Mouse (Mus musculus): ENCODE measurements around the gene Lca5l.
"Not testable (repeated sequence)": the region's sequence is repeated elsewhere in the genome, so short reads cannot be mapped to it uniquely, and the experiment has no call there.

The Lca5l gene

DNA sequence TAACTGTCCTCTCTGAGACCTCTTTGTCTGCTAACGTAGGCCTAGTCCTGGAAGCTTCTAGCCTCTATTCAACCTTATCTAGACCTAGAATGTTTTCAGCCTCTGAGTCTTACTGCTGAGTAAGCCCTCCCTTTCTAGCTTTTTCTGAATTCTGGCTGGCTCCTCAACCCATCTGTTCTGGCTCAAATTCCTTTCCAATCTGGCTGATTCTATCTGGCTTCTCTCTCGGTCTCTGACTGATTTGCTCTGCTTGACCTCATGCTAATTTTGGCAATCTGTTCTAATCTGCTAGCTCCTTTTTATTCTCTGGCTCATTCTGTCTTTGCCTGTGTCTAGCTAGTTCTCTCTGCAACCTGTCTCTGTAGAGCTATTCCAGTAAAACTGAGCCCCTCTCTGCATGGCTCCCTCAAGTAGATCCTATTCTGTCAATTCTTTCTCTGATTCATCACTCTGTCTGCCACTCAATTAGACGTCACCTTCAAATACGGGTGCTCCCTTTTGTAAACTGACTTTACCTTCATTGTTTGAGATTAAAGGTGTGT, 26.3 kb downstream of the Lca5l start:
- peak; percentile 62 to 68 for DNase-seq

DNA sequence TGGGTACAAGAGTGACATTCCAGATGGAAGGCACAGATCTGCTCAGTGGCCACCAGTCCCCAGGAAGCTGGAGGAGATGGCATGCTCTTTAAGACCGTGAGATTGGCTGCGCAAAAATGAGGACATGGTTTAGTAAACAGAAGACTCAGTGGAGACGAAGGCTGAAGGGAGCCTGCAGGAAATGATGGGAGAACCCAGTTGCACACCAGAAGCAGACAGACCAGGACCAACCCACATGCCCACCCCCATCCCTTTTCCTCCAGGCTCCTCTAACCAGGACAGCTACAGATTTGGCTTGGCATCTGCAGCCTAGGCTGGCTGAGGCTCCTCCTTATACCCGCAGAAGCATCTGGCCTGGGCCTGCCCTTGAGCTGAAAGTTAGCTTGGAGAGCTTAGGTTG, 30.7 kb downstream of the Lca5l start:
- peak in 1 of 2 experiments; percentile 55 for DNase-seq

DNA sequence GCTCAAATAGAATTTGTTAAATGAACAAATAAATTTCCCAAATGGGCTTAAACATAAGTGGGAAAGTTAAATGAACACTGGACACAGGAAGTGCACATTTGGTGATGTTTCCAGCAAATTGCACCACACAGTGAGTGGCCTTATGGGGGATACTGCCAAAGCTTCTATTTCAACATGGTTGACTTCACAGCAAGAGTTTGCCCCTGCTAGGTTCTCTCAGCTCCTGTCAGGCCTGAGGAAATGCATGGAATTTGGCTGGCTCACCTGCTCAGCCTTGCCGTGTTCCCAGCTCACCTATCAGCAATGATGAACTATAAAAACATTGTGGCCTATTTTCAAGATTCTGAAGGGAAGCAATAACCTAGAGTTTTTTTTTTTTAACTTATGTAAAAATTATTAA, 31.1 kb downstream of the Lca5l start:
- peak; percentile 47 to 51 for DNase-seq

DNA sequence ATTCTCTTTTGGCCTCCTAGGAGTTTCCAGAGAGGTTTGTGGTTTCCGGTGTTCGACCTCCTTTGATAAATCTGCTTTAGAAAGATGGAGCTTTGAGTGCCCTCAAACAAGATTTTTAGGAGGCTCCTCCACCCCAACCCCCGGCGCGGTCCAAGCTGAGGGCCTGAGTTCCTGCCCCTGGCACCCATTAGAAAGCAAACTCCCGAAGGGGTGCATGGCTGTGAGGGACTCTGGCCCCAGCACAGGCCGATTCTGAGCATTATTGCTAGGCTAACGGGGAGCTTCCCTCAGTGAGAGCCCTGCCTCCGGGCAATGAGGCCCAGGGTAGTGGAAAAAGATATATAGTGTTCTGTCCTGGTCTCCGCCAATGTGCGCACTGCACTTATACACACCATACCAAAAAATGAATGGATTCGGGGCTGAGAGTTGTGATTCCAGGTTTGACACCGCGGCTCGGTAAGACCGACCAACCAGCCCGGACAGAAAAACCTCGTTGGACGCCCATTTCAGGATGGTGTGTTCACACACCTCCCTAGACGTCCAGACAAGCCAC, 32.2 kb downstream of the Lca5l start:
- no peak for DNase-seq

DNA sequence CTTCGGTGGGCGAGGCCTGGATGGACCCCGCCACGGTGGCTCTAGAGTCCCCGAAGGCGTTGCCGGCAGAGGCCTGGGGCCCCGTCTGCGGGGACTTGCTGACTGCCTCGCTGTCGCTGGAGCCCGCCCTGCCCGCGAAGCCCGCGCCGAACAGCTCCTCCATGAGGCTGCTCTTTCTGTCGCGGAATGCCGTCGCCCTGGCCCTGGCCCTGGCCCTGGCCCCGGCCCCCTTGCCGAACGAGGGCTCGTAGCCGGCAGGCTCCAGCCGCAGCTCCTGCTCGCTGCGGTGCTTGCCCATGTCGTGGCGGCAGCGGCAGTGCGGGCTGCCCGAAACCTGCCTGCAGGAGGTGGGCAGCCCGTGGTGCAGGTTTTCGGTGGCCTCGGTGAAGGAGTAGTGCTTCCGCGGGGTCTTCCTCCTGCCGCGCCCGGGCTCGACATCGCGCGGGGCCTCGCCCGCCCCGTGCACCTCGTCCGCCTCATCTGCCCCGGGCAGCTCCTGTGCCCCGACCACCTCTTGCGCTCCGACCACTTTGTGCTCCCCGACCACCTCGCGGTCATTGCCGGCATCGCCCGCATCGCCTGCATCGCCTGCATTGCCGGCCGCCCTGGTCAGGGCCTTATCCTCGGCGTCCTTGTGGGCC, 32.9 kb downstream of the Lca5l start:
- peak; percentile 59 to 73 for DNase-seq

DNA sequence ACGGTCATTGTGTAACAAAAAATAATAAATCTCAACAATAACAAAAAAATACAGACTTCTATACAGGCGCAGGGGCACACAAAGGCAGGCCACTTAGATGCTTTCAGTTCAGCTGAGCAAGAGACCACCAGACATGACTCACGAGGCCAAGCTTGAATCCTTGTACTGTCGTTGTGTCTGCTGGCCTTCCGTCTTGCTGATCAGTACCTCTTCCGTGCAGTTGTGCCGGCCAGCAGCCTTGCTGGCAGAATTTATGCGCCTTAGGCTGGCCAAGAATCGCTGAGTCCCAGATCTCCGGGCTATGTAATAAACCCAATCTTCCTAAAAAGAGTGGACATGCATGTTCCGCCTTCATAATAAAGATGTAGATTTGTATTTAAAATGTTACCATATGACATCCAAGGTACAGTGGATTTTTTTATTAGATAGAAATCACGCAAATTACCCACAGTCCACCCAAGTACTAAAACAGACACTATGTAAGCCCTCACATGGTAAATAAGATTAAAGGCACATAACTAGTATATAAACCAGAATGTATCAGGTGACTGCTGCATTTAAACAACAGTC, 33.5 kb downstream of the Lca5l start:
- DNase-seq: no peak

DNA sequence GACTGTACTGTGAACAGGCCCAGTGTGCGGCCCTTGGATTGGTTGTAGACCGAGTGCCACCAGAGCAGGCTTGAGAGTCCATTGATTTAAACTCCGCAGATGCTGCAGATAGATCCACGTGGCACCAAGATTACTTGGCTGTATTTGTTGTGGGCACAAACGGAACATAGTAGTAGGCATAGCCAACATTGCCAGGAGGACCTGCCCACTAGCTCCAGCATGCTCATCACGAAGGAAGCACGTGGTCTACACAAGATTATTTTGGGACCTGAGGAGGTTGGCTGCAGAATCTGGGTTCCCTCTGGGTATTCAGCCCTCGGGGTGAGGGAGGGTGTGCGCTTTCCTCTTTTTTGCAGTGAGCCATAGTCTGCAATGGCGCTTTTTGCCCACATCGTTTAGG, 34.9 kb downstream of the Lca5l start:
- no peak for DNase-seq

DNA sequence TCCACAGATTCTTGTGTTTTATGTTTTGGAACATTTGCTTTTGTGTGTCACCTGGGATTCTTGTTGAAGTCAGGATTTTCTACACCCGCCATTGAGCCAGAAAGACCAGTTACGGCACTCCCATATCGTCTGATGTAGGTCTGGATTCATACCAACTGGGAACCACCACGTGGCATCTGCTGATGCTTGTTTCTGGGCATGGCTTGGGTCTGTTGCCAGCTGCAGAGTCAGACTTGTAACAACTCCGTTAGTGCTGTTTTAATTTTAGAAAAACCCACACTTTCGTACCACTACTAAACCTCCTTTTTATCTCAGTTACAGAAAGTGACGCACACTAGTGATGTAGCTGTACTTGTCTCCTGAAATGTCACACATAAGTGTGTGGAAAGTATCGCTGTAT, 36.1 kb downstream of the Lca5l start:
- no peak for DNase-seq

DNA sequence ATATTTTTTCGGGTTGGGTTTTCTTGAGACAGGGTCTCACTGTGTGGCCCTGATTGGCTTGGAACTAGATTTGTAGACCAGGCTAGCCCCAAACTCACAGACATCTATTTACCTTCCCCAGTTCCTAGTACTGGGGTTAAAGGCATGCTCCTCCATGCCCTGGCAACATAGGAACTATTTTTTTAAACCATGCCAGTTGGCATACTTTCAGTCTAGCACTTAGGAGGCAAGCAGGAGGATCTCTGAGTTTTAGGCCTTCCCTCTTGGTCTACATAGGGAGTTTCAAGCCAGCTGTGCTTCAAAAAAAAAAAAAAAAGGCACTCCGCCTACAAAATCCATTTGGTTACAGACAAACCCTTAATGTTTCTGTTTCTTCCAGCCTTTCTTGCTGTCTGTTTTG, 37.6 kb downstream of the Lca5l start:
- no peak for DNase-seq

DNA sequence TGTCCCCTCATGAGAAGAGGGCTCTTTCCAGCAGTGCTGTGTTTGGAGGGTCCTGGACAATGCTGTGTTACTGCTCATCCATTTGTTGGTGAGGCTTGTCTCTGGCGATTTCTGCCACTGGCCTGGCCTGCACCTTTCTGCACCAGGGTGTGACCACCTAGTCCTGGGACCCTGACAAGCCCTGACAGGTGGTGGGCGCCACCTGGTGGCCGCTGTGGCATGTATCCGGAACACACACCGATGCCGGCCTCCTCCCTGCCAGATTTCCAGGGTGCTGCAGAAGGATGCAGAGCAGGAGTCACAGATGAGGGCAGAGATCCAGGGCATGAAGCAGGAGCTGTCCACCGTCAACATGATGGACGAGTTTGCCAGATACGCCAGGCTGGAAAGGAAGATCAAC, 40.5 kb downstream of the Lca5l start:
- peak; percentile 86 to 90 for DNase-seq

DNA sequence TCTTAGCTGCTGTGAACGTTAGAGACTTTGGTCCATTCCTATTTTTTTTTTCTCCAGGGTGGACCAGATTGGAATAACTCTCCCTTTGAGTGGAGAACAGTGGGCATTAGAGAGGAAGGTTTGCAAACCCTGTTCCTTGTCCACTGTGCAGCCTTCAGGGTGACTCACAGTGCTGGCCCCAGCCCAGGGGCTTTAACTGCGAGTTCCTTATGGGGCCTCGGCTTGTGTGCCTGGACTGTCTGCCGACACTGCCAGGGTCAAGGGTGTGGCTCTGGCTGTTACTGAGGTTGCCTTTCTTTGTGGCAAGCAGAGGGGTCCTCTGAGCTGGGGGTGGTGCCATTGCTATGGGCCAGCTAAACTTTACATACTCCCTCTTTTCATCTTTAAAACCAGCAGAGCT, 41.1 kb downstream of the Lca5l start:
- peak; percentile 54 to 59 for DNase-seq

DNA sequence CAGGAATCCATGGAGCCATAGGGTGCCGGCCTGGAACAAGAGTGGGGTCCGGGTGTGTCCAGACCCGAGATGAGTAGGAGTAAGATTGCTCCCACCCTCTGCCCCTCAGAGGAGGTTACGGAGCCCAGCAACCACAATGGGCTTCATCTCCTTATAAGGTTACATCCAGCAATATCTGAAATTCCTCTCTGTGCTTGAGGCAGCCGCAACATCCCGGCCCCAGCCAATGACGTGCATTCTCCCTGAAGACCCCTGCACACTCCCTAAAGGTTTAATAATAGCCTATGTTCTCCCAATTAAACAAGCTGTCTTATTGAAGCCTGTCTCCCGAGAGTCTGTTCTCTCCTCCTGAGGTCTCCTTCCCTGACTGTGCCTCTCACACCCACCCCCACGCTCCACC, 42.8 kb downstream of the Lca5l start:
- DNase-seq: no peak

DNA sequence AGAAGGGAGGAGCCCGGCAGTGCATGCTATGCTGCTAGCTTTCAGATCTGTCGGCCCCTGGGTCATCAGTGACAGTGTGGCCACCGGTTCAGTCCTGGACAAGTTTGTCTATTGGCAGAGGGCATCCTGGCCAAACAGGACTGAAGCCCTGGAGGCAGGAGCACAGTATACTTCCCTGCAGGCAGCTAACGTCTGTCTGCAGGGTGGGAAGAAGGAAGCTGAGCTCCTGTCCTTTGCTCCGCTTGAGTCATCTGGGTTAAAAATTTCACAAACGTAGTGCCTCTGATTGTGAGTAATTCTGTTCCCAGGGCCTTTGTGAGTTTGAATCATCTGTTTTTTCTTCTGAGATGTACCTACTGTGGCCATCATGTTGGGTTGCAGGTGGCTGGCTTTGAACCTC, 43.2 kb downstream of the Lca5l start:
- DNase-seq: no peak

DNA sequence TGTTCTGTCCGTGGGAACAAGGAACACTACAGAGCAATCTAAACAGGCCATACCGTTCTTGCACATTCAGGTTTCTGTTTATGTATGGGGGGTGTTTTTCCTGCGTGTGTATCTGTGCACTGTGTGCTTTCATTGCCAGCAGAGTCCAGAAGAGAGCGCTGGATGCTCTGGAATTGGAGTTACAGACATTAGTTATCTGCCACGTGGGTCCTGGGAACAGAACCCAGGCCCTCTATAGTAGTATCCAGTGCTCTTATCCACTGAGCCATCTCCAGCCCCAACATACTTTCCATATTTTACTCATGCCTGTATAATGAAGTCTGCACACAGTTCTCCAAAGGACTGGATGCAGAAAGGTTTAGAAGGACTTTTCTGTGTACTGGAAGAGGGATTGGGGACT, 46.3 kb downstream of the Lca5l start:
- no peak for DNase-seq

DNA sequence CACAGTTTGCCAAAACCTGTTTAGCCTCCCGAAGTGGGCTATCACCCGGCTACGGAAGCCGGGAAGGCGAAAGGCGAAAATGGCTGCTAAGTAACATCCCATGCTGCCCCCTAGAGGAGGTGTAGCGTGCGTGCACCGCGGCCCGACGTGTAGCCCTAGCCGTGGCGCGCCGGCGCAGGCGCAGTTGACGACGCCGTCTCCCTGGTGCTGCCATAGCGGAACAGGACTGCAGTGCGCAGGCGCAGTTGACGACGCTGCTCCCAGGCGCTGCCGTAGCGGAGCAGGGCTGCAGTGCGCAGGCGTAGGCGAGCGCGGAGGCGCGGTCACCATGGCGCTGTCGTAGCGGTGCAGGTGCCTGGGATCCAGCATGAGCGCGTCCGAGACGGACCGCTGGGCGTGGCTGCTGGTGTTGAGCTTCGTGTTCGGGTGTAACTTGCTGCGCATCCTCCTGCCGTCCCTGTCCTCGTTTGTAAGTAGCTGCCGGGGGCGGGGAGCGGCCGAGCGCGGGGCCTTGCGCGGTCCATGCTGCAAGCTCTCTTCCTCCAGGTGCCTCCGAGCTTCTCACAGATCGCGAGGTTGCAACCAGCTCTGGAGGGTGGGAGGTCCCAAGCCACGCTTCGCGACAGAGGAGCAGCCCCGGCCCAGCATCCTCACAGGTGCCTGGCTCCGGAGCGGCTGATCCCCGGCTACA, 46.8 kb downstream of the Lca5l start, which contains the start of gene Wrb:
Gene Wrb, plus strand, starts transcription at position 298 of the 691 bp plus-strand sequence.
- peak; percentile 99 to 100 for DNase-seq

DNA sequence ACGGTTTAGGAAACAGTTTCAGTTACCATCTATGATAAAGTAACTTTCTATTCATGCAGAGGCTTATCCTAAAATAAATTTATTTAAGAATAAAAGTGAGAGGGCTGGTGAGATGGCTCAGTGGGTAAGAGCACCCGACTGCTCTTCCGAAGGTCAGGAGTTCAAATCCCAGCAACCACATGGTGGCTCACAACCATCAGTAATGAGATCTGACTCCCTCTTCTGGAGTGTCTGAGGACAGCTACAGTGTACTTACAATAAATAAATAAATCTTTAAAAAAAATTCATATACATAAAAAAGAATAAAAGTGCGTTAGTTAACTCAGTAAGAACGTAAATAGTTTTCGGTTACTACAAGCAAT, 47.3 kb downstream of the Lca5l start:
- not testable (repeated sequence) for DNase-seq

DNA sequence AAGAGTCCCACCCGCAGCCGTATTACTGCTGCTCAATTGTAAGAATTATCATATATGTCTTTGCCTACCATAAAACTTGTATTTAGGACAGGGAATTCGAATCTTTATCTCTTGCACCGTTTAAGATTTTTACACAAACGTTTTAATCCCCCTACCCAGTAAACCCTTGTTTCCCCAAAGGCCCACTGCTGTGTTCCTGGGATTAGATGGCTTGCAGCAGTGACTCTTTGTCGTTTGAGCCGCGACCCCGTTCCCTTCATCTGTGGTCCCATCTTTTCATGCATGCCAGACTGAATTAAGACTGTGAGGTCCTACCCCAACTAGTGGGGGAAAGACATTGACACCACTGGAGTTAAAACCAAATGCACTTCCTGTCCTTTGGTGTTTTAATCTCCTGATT, 63.6 kb downstream of the Lca5l start:
- no peak for DNase-seq

DNA sequence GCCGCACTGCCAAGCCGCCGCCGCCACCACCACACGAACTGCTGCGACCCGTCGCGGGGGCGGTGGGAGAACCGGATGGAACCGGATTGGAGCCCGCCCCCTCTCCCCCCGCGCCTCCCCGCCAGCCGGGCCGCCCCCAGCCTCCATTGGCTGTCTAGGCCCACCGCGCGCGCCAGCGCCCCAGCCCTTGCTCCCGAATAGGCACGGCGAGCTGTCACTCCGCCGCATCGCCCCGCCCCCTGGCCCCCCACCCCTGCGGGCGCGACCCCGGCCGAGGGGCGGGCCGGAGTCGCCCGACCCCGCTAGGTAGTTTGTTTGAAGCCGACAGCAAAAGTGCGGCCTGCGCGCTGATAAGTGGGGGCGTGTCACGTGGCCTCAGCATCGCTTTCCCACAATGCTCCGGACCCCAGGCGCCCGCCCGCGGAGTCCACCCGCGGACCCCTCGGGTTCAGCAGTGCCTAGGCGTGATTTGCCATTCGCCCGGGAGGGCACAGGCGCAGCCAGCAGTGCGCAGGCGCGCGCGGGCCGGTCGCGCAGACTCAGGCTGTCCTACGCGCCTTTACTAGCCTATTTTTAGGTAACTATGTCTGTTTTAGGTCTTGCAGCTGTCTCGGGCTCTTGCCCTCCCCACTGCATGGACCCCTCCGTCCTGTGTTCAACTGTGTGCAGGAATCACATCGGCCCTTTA, 64.3 kb downstream of the Lca5l start, which contains the start of gene Hmgn1:
Gene Hmgn1, minus strand, starts transcription at position 73 of the 688 bp plus-strand sequence.
- peak; percentile 94 for DNase-seq

DNA sequence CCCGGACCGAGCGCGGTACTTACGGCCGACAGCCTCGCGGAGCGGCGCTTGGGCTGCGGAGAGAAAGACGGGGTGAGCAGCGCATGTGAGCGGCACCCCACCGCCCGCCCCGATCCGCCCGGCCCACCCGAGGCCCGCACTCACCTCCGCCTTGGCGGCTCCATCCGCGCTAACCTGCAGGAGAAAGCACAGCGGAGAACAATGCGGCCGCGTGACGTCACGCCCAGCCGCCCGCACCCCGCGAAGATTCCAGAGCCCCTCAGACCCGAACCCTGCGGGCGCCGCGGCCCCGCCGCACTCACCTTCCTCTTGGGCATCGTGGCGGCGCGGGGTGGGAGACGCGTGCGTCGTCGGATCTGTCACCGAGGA, 64.8 kb downstream of the Lca5l start:
- no peak for DNase-seq

DNA sequence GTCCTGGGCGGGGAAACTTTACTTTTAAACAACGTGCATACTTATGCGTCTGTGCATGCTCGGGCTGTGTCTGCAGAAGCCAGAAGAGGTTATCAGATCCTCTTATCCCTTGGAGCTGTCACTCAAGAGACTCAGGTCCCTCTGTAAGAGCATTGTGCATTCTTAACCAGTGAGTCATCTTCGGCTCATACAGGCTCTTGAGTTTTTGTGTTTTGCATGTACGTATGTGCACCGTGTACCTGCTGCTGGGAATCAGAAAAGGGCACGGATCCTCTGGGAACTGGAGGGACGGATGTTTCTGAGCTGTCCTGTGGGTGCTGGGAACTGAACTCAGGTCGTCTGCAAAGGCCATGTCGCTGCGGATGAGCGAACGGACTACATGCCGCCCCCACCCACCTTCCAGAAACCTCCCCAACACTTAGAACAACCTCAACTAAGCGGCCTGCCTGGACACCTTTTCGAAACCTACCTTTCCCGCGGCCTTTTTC, 65.3 kb downstream of the Lca5l start:
- DNase-seq: peak; percentile 24 to 48

DNA sequence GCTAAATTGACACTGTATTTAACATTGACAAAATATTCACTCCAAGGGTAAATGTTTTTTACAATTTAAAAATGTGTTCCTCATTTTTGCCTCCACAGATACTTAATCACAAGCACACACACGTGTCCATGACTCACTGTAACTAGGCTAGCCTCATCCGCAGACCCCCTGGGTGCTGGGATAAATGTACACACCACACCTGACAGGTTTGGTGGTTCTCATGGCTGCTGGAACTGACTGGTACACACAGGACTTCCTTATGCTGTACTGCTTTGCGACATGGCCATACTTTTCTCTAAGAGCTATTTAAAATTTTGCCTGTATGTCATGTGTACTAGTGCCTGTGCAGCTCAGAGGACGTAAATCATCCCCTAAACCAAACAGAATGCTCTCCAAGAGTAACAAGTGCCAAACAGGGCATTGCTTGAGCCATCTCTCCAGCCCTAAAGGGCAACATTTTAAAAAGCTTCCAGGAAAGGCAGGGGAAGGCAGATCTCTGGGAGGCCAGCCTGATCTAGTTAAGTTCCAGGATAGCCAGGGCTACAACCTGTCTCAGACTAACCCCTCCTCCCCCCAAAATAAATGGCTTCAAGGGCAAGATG, 71.9 kb downstream of the Lca5l start:
- DNase-seq: no peak

DNA sequence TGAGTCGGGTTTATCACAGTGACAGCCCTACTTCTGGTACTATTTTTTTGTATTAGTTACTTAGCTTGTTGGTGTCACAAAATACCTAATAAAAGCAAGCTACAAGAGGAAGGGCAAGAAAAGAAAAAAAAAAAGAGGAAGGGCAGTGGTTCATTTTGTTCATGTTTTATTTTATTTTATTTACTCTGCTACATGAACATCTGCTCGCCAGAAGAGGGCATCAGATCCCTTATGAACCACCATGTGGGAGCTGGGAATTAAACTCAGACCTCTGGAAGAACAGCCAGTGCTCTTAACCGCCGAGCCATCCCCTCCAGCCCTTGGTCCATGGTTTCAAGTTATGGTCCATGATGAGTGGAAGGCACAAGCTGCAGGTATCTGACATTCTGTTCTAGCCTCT, 77.3 kb downstream of the Lca5l start:
- no peak for DNase-seq

DNA sequence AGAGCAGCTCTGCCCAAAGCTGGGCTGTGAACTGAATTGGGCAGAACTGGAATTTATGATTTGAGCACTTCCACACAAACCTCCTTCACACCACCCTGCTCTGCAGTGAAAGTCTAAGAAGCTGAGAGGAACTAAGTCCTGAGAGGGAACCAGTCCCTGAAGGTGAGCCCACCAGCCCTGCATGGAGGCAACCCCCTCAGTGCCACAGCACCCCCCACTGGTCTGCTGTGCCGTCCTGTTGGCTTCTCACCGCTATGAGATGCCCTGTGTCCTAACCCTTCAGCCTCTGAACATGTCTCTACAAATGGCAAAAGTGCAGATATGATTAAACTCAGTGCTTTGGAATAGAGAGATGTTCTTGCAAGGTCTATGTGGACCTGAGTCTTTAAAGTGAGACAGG, 79.3 kb downstream of the Lca5l start:
- DNase-seq: no peak
